Mouse (Mus musculus) liver, embryonic 14 days (tissue): ENCODE results near the gene Gm26897. TPM values are rescaled to one million over a fixed set of nuclear protein-coding genes. Genes with fewer than 3 reads are reported as not detected.

Experiments
- polyA plus RNA-seq: library from polyadenylated mRNA; depleted of rRNA; stranded (reverse); fragments of >200 nt; gene quantifications from 2 replicates; pipeline ENCODE4 v1.2.3, GENCODE M21; 2012; rRNA removed

The Gm26897 gene
- polyA plus RNA-seq, result not detected in 2 replicates

DNA sequence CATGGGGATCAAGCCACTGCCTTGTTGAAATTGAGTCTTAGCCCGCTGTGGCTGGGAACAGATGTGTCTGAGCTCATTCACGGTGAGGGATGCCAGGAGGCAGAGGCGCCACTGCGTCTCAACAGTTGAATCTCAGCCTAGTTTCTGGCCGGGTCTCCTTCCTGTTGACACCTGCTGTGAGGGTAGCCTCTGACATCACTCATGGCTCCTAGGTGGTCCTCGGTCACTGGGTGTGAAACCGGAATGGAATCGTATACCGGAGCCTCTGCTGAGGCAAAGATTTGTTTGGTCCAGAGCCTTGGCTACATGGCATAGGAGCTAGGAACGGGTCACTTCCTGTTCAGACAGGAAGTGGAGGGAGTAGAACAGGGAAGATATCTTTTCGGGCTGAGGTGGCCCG lies at the start of gene Gm26897:
Gene Gm26897 (plus strand): TSS at position 74 of the 400 bp plus-strand sequence.

